Mouse (Mus musculus) megakaryocyte-erythroid progenitor cell, adult 5-6 weeks (primary cell): ENCODE data around the gene Rtbdn. TPM values are rescaled to one million over a fixed set of nuclear protein-coding genes. Genes with fewer than 3 reads are reported as not detected.
"Not testable (repeated sequence)": the region's sequence is repeated elsewhere in the genome, so short reads cannot be mapped to it uniquely, and the experiment has no call there.

Experiments used
- ATAC-seq: replicated peaks from 2 replicates; pipeline ENCODE4 v1.8.0; 2016; ENCODE audit warnings: mild to moderate bottlenecking, inconsistent platforms; ENCODE audit not compliant: severe bottlenecking, poor library complexity, low FRiP score, low TSS enrichment
- total RNA-seq, 2 experiments: library from RNA; stranded (forward) in 1 of 2; stranded (reverse) in 1 of 2; fragments of 200-1000, 215-1000 nt in 1 of 2; fragments of >200 nt in 1 of 2; fragmentation: Nextera tagmentation in 1 of 2; gene quantifications; 2 replicates each; pipeline ENCODE4 v1.2.3; 2014 to 2017

The Rtbdn gene
- not detected in 2 replicates for total RNA-seq (2014; fragmentation: Nextera tagmentation)
- not detected in 2 replicates for total RNA-seq (2017)

DNA sequence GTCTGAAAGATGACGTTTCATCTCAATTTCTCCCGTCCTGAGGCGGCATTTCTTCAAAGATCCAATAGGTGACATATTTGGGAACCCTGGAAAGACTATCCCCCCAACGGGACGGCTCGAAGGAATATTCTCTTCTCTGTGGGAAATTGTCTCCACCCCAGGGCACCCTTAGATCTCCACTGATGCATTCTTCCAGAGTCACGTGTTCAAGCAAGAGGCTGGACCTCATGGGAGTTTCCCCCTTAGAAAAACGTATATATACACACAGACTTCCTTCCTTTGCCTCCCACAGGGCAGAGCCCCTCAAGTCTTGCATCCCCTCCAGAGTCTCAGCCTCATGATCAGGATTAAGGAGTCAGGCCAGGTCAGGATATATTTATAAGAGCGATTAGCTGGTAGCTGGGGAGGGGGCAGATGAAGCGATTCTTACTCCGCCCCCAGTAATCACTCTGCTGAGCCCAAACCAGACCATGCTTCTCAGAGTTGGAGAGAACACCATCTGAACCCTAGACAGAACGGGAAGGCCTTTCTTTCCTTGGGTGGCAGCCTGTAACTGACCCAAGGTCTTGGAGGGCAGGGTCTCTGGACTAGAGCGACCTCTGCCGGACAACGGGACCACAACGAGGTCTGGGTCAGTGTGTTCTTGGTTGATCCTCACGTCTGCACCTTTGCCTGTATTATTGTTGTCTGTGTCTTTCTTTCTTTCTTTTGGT lies at the start of gene Rtbdn:
TSS of gene Rtbdn (plus strand) at position 464 of the 713 bp plus-strand sequence.
- no peak for ATAC-seq

DNA sequence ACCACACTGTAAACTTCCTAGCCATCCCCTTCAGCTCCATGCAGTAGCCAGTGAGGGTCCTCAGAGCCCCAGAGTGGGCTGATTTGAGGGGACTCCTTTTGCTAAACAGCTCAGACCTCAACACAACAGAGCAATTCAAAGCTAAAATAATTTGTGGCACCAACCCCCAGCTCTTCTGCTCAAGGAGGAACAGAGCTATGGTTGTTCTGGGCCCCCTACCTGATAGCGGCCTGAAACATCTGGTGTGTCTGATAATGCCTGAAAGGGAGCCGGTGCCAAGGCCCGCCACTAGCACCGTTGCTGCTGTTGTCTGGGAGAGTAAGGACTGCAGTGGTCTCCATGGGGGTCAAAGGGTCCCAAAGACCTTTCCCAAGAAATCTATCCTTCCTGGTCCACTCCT lies 45.7 kb upstream of the Rtbdn start:
- peak; percentile 74 for ATAC-seq

DNA sequence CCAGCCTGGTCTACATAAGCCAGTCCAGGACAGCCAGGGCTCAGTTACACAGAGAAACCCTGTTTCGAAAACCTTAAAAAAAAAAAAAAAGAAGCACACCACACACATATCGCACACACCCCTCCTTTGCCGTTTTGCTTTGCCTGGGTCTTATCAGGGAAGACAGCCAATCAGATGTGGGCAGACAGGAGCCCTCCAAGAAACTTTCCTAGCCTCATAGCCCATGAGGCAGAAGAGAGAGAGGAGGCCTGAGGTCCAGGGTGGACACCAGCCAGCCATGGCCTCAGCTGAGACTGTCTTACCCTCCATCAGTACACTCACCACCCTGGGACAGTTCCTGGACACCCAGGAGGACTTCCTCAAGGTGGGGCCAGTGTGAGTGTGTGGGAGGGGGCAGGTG lies 45.0 kb upstream of the Rtbdn start, which contains the start of gene Klf1:
TSS of gene Klf1 (plus strand) at position 177 of the 400 bp plus-strand sequence.
- peak; percentile 67 for ATAC-seq

DNA sequence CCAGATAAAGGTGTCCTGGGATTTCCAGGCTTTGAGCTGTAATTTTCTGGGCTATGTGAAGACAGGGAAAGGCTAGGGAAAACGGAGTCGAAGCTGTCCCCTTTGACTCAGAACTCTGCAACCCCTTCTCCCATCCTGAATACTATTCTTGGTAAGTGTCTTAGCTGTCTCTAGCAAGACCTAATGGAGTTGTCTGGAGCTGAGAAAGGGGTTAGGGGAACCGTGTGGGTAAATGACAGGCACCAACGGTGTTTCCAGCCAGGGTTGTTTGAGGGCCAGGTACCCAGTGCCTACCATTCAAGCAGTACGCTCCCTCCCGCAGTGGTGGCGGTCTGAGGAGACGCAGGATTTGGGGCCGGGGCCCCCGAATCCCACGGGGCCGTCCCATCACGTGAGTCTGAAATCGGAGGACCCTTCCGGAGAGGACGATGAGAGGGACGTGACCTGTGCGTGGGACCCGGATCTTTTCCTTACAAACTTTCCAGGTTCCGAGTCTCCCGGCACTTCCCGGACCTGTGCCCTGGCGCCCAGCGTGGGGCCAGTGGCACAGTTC lies 44.3 kb upstream of the Rtbdn start:
- ATAC-seq: no peak

DNA sequence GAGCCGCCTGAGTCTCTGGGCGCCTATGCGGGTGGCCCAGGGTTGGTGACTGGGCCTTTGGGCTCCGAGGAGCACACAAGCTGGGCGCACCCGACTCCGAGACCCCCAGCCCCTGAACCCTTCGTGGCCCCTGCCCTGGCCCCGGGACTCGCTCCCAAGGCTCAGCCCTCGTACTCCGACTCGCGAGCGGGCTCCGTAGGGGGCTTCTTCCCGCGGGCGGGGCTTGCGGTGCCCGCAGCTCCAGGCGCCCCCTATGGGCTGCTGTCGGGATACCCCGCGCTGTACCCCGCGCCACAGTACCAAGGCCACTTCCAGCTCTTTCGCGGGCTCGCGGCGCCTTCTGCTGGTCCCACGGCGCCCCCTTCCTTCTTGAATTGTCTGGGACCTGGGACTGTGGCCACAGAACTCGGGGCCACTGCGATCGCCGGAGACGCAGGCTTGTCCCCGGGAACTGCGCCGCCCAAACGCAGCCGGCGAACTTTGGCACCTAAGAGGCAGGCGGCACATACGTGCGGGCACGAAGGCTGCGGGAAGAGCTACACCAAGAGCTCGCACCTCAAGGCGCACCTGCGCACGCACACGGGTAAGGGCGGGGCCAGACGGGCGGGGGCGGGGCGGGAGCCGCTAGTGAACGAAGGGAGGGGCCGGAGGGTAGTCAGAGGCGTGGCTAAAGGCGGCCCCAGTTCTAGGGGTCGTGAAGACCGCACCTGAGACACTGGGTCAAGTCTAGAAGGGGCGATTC lies 43.7 kb upstream of the Rtbdn start:
- ATAC-seq: peak; percentile 50

DNA sequence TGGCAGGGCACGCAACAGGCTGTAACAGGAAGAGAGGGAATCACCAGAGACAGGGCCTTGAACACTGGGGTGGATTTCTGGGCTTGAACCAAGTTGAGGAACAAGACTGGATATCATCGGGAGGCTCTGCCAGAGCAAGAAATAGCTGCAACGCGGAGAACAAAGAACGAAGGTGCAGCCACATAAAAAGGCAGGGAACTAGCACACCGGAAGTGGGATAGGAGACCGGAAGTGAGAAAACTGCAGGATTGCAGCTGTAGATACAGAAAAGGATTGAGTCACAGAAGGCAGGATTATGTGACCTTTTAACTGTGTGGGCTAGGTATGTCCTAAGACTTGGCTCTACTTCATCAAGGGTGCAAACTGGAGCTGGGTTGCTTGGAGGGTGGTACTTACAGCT lies 42.4 kb upstream of the Rtbdn start:
- ATAC-seq: no peak

DNA sequence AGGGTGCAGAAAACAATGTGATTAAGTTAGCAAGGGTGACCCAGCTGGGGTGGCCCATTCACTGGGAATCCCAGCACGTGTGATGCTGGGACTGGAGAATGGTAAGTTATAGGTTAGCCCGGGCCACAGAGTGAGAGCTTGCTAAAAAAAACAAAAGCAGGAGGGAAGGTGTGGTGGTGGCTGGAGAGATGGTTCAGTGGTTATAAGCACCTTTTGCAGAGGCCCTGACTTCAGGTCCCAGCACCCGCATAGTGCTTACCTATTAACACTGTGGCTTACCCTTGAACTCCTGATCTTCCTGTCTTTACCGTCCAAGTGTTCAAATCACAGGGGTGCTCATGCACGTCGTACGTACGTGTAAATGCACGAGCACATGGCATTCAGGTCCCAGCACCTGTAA lies 39.8 kb upstream of the Rtbdn start:
- no peak for ATAC-seq

DNA sequence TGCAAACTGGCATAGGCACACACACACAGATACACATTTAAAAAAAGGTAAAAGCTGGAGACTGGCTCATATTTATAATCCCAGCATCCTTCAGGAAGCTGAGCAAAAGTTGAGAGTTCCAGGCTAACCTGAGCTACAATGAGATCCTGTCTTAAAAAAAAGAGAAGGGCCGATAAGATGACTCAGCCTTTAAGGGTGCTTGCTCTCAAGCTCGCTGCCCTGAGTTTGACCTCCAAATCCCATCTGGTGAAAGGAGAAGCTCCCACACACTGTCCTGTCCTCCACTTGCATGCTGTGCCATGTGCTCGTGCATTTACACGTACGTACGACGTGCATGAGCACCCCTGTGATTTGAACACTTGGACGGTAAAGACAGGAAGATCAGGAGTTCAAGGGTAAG lies 39.3 kb upstream of the Rtbdn start:
- ATAC-seq: no peak

DNA sequence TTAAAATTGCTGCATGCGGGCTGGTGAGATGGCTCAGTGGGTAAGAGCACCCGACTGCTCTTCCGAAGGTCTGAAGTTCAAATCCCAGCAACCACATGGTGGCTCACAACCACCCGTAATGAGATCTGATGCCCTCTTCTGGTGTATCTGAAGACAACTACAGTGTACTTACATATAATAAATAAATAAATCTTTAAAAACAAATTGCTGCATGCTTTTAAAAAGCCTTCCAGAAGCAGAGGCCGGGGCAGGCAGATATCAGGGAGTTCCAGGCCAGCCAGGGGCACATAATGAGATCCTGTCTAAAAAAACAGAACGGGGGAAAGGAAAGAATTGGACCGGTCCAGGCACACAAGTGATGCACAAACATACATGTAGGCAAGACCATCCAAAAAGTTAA lies 38.8 kb upstream of the Rtbdn start:
- ATAC-seq: not testable (repeated sequence)

DNA sequence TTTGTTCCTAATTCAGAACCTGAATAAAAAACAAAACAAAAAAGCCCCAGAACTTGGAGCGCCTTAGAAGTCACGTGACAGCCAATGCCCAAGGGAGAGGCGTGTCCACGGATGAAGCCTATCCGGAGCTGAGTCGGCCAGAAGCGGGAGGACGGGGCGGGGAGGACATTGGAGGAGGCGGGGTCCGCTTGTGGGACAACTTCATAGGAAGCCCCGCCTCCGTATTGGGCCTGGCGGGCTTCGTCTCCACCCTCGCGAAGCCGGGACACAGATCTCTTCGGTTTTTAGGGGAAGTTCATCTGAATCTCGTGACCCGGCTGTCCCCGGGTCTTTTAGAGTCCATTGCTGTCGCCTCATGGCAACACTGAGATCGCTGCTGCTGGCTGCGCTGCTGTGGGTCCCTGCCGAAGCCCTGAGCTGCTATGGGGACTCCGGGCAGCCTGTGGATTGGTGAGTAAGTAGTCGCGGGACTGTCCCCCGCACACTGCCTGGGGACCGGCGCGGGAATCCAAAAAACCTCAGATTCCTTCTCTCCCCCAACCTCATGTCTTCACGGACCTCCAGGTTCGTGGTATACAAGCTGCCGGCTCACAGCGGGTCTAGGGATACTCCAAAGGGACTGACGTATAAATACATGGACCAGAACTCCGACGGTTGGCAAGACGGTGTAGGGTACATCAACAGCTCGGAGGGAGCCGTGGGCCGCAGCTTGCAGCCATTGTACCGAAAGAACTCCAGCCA lies 38.2 kb upstream of the Rtbdn start, which contains the start of gene Dnase2a:
TSS of gene Dnase2a (plus strand) at position 140 of the 741 bp plus-strand sequence.
- peak; percentile 84 for ATAC-seq

DNA sequence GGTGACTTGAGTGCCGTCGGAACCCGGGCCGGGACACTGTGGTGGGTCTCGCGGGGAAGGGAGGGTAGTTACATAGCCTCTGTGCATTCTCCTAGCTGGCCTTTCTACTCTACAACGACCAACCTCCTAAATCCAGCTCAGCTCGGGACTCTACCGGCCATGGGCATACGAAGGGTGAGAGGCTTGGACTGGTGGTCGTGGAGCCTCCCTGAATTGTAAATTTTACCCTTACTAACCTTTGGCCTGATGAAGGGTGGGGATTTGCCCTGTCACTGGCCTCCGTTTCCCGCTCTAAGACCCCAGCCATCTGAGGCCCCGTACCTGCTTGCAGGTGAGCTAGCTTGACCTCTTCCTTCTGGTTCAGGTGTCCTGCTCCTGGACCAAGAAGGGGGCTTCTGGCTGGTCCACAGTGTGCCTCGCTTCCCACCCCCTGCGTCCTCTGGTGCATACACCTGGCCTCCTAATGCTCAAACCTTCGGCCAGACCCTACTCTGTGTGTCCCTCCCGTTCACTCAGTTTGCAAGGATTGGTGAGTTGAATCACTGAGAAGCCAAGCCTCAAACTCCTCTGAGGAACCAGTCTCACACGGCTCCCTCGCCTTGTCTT lies 37.5 kb upstream of the Rtbdn start:
- no peak for ATAC-seq

DNA sequence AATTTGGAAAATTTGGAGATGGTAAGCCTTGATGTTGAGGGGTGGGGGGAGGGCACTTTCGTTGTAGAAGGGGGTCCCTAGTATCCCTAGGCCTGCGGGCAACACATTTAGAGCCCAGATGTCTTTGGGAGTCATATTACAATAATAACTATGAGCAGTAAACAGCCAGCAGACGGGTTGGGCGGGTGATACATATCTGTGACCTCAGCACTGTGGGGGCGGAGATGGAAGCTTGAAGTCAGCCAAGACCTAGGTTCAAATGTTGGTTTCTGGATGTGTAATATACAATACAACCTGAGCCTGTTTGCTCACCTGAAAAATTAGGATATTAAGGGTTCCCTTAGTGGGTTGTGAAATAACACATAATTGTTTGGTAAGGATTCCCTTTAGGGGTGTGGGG lies 36.8 kb upstream of the Rtbdn start:
- ATAC-seq: peak; percentile 40; the same call in 1 of the 2 replicates

DNA sequence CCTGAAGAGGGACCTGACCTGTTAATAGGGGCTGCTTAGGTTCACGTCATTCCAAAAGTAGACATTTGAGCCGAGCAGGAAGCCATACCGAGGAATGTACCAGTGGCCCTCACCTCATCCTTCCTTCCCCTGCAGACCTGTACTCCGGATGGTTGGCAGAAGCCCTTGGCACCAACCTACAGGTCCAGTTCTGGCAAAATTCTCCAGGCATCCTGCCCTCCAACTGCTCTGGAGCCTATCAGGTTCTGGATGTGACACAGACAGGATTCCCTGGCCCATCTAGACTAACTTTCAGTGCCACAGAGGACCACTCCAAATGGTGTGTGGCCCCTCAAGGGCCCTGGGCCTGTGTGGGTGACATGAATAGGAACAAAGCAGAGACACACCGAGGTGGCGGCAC lies 36.2 kb upstream of the Rtbdn start:
- ATAC-seq: no peak

DNA sequence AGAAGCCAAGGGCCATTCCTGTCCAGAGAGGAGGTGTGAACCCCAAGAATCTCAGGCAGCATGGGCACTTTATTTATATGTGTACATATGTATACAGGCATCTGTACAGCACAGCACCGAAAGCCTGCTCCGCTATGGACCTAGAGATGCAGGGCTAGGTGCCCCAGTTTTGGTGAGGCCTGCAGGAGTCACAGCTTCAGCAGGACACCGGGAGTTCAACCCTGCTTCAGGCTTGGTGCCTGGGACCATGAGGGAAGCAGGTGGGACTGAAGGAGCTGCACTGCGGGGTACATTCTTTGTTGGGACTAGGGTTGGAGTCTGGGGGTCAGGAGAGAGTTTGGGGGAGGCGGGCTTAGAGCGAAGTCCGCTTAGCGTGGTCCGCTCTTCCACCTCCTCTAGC lies 34.9 kb upstream of the Rtbdn start:
- no peak for ATAC-seq

DNA sequence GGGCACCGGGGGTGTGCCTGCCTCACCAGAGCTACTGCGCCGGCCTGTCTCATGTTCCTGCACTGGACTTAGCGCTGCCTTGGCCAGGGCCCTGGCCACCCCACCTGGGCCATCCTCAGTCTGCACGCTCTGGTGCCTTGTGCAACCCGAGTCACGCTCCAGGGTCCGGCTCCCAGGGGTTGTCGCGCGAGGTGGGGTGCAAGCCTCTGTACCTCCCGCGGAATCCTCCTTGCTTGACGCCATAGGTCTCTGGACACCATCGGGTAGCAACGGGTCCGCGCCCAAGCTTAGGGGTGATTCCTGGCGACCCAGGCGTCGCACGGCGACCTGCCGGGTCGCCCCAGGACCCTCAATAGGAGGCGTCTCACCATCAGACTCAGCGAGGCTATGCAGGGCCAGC lies 34.4 kb upstream of the Rtbdn start:
- ATAC-seq: no peak

DNA sequence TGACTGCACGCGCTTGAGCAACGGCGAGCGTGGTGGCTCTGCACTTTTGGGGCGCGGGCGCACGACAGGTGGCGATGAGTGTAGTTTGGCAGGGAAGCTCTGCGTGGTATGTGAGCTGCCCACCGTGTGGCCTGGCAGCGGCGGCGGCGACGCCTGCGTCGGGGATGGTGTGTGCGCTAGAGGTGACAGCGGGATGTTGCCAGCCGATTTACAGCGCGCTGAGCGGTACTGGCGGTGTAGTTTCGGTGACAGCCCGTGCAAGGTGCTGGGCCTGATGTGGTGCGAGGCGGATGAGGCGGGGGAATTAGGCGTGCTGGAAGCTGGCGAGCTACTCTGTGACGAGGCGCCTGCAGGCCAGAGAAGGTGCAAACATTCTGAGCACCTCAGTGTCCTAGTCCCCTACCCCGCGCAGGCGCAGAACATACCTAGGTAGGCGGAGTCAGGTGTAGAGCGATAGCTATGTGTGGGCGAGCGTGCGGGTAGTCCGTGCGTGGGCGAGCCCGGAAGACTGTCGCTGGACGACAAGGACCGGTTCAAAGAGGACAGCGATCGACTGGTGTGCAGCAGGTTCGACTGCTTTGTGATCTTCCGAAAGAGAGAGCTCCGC lies 33.8 kb upstream of the Rtbdn start:
- ATAC-seq: peak; percentile 48

DNA sequence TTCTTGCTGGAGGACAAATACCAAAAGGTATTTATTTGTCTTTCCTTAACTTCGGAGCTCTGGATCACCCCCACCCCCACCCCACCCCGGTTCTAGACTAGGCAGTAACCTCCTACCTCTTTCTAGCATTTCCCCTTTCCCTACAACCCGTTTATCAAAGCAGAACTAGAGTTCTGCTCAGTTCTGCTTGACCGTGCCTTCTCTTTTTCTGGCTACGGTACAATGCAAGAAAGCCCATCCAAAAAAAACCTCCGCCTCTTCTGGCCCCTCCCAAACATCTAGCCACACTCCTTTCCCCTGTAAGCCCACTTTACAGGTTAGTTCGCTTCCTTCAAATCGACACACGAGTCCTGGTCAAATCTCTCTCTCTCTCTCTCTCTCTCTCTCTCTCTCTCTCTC lies 33.3 kb upstream of the Rtbdn start:
- no peak for ATAC-seq

DNA sequence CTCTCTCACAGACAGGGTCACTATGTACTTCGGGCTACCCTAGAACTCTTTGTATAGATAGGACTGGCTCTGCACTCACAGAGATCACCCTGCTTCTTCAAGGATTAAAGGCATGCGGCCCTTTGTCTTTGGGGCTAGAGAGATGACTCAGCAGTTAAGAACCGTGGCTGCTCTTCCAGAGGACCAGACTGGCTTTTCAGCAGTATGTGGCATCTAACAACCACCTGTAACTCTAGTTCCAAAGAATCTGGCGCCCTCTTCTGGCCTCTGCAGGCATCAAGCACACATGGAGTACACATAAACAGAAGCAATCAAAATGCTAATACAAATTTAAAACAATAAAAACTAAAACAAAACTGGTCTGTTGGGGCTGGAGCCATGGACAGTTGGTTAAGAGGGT lies 32.8 kb upstream of the Rtbdn start:
- ATAC-seq: peak; percentile 31; the same call in 1 of the 2 replicates

DNA sequence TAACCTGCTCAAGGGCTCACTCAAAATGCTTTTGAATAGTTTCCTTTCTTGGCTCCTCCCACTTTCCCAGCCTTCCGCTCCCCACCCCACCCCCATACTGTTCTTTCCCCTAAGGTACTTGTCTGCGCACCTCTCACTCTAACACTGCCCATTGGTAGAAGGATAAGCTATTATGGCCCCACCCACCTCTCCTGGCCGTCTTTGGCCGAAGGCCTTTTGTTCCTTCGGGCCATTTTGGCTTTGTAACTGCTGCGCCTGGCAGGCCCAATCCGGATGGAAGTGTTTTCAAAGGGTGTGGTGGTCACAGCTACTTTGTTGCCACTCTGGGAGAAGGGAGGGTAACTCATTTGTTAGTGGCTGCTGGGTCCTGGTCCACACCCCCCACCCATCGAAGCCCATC lies 31.5 kb upstream of the Rtbdn start:
- ATAC-seq: no peak
